Mouse (Mus musculus) midbrain, embryonic 13.5 days (tissue): ENCODE data around the gene Vmn1r4. TPM values are rescaled to one million over a fixed set of nuclear protein-coding genes. Genes with fewer than 3 reads are reported as not detected.
A peak's percentile ranks its signal among the peaks of the same experiment; 100 is the strongest.

Experiments used
- ATAC-seq: fragments of 200-750 bp; cut with Nextera tagmentation; 2 replicates; pipeline ENCODE4 v1.8.0; 2017; ENCODE audit warnings: mild to moderate bottlenecking, moderate TSS enrichment, moderate library complexity
- H3K27ac ChIP-seq: fragments of 300-500 bp; sonication (generic); 2 replicates; pipeline ENCODE4 v1.5.1; 2015; ENCODE audit warnings: inconsistent platforms, mild to moderate bottlenecking, moderate library complexity
- H3K27me3 ChIP-seq: fragments of 300-500 bp; sonication (generic); 2 replicates; pipeline ENCODE4 v1.6.1; 2015; ENCODE audit warnings: mild to moderate bottlenecking, inconsistent platforms
- H3K36me3 ChIP-seq: fragments of 300-500 bp; sonication (generic); 2 replicates; pipeline ENCODE4 v1.6.1; 2015; ENCODE audit warnings: mild to moderate bottlenecking, inconsistent platforms
- H3K4me1 ChIP-seq: fragments of 300-500 bp; sonication (generic); replicated peaks from 2 replicates; pipeline ENCODE4 v1.6.1; 2015; ENCODE audit warnings: inconsistent platforms
- H3K4me2 ChIP-seq: fragments of 300-500 bp; sonication (generic); replicated peaks from 2 replicates; pipeline ENCODE4 v1.6.1; 2015; ENCODE audit warnings: moderate library complexity, mild to moderate bottlenecking, inconsistent platforms
- H3K4me3 ChIP-seq: fragments of 300-500 bp; sonication (generic); replicated peaks from 2 replicates; pipeline ENCODE4 v1.5.1; 2015; ENCODE audit warnings: mild to moderate bottlenecking, inconsistent platforms
- H3K9ac ChIP-seq: fragments of 300-500 bp; sonication (generic); replicated peaks from 2 replicates; pipeline ENCODE4 v1.6.1; 2015; ENCODE audit warnings: mild to moderate bottlenecking, inconsistent platforms
- H3K9me3 ChIP-seq: fragments of 300-500 bp; sonication (generic); 2 replicates; pipeline ENCODE4 v1.6.1; 2016; ENCODE audit warnings: mild to moderate bottlenecking, inconsistent platforms
- WGBS: fragments of 180-500 bp; shearing (Covaris S2); methylation state at CpG from one replicate; pipeline ENCODE4 v1.1.7; 2015; 5-methylcytosine and 5-hydroxymethylcytosine counted together
- polyA plus RNA-seq: library from polyadenylated mRNA; unstranded; fragments of >200 nt; fragmentation: Nextera tagmentation; extraction: Ambion mirVana; gene quantifications from 2 replicates; pipeline ENCODE4 v1.2.1, GENCODE M21; 2015

Vmn1r4 gene
- polyA plus RNA-seq, 1 experiment from 2014 or later: 0.62 TPM

DNA sequence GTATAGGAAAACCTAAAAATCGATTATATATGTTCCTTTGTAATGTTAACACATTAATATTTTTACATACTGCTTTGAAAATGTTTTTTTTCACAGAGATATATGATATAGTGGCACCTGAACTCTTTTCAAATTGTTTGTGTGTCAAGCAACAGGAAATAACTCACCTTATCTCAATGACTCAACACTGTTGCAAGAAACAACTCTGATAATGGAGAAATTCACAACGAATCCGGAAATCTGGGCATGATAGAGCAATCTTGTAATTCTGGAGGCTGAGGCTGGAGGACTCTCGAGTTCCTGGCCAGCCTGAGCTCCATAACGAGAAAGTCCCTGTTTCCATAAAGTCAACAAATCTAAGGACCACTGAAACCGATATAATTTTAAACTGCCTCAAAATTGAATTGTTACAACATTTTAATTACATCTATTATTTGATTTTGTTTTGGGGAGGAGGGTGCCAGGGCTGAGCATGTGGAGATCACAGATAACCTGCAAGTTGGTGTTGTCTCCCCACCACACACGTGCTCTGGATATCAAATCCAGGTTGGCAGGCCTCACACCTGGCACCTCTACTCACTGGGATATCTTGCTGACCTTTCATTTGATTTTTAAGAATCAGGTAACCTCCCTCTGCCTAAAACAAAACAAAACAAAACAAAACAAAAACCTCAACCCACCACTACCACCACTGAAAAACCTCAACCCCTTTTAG, 4.3 kb upstream of the Vmn1r4 start:
- peaks cover 15% of the 10 kb centered on the region for H3K4me1 ChIP-seq
- H3K9ac ChIP-seq: no peak overlapping the region
- H3K9me3 ChIP-seq: 0 out of 2 replicates have a peak, but pooled peaks cover 2% of the 10 kb centered on the region
- no peak for ATAC-seq
- no peak overlapping the region for H3K27ac ChIP-seq
- no peak overlapping the region for H3K4me2 ChIP-seq
- WGBS: 94% methylated on average over 7 of the region's 7 CpGs
- H3K36me3 ChIP-seq: peaks cover 3% of the 10 kb centered on the region; the same call in 1 of the 2 replicates
- H3K4me3 ChIP-seq: no peak overlapping the region
- no peaks in the 10 kb centered on the region for H3K27me3 ChIP-seq

DNA sequence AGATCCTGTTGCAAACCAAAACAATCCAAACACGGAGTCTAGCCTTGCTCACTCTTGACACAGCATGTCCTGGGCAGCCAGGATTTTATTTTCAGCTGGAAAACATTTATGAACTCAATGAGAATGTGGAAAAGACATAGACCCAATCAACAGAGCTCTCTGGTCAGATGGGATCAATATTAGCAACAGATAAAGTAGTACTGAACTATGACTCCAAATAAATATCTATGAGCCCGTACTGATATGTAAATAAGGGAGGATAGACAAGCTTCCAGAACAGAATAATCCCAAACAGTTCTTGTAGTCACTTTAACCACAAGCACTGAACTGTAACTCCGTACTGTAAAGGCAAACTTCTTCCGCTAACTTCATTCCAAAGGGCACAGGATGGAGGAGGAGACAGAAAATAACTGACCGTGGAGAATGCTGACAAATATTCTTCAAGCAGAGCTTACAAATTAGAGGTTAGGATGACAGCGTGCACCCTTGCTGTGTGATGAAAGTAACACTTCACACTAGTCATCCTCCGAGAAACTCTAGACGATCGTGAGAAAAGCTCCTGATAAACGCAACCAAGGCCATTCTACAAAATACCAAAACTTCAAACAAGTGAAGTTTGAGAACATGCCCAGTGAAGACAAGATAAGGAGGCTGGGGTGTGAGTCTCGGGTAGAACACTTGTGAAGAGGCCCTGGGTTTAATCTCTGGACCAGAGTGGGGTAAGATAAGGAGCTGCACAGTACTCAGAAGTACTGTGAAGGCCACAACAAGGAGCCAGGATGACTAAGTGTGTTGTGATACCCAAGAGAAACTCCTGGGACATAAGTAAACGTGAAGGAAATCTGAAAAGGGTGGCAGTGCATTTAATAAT, 3.4 kb upstream of the Vmn1r4 start:
- ATAC-seq: no peak
- WGBS: 89% methylated on average over 12 of the region's 12 CpGs

DNA sequence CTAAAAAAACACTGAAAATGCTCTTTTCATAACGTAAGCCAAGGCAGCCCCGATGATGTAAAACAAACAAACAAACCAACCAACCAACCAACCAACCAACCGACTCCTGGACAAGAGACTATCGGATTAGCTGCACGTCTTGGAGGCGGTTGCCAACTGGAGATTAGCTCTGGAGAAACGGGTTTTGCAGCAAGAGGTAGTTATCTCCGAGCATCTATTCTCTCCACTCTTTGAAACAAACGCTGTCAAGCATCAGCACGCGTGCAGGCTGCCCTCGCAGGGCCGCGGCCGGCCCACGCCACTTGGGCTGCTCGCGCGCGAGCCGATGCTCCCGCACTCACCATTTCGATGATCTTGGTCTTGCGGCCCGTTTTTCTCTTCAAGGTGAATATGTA, 487 bp upstream of the Vmn1r4 start:
- Histone ChIP-seq H3K9ac (peak overlapping the region; percentile 84), H3K27ac (peak overlapping the region; percentile 89), H3K4me2 (peak overlapping the region; percentile 57), H3K4me1 (peaks cover 19% of the 10 kb centered on the region), H3K4me3 (peak overlapping the region; percentile 71), H3K9me3 (no peaks in the 10 kb centered on the region), H3K36me3 (no peaks in the 10 kb centered on the region), H3K27me3 (no peaks in the 10 kb centered on the region)
- ATAC-seq: no peak
- 0% methylated on average over 25 of the region's 25 CpGs for WGBS

More for the DNA sequence above, 3.4 kb upstream of the Vmn1r4 start:
- H3K4me3 ChIP-seq: no peak overlapping the region
- H3K9me3 ChIP-seq: no peaks in the 10 kb centered on the region
- H3K4me1 ChIP-seq: peaks cover 19% of the 10 kb centered on the region
- no peak overlapping the region for H3K9ac ChIP-seq
- H3K4me2 ChIP-seq: no peak overlapping the region
- H3K27ac ChIP-seq: no peak overlapping the region
- H3K36me3 ChIP-seq: no peaks in the 10 kb centered on the region
- no peaks in the 10 kb centered on the region for H3K27me3 ChIP-seq

DNA sequence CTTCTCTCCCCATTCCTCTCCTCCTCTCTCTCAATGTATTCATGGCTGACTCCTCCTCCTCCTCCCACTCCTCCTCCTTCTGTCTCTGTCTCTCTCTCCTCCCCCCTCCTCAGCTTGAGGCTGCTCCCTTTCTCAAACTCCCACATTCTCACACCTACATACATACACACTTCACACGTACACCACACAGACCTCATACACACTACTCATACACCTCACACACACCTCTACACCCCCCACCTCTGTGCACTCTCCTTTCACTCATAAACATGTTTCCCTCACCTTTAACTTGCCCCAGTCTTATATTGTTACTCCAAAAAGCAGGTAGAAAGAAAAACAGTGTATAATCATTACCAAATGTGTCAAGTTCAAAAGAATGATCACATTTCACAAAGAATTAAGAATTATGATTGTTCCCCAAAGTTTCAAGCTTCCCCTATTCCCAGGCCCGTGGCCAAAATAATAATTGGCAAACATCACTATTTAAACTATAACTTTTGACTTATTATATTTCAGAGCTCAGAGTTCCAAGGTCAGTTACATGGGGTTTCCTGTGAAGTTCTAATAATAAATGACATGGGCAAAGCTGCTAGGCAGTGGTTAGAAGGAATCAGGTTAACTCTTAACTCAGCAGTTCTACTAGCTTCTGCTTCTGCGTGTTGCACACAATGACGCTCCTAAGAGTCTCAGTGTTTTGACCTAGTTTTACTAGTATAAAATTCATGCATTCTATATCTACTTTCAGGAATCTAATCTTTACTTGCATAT, 8.0 kb downstream of the Vmn1r4 start:
- no peak overlapping the region for H3K27ac ChIP-seq
- H3K4me3 ChIP-seq: no peak overlapping the region
- no peaks in the 10 kb centered on the region for H3K27me3 ChIP-seq
- WGBS: 76% methylated on average over 4 of the region's 4 CpGs
- no peak overlapping the region for H3K9ac ChIP-seq
- H3K4me2 ChIP-seq: no peak overlapping the region
- no peaks in the 10 kb centered on the region for H3K9me3 ChIP-seq
- H3K4me1 ChIP-seq: no peaks in the 10 kb centered on the region
- ATAC-seq: no peak
- H3K36me3 ChIP-seq: no peaks in the 10 kb centered on the region

DNA sequence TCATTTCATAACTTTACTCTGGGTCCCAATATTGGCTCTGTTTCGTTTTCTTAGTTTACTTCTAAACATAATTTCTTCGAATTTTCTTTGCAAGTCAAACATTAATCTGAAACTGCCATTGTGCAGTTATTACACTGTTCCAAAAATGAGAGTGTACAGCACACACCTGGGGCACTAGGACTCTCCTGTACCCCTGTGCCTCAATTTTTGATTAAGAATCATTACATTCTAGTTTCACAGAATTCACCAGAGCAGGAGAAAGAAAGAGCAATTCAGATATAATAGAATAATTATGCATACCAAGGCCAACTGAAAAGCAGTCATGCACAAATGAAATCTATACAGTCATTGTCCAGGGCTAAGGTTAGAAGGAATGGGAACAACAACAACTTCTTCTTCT, 8.6 kb downstream of the Vmn1r4 start:
- no peak for ATAC-seq
- no peak overlapping the region for H3K9ac ChIP-seq
- no peaks in the 10 kb centered on the region for H3K27me3 ChIP-seq
- WGBS: 71% methylated on average over 2 of the region's 2 CpGs
- H3K4me2 ChIP-seq: no peak overlapping the region
- H3K27ac ChIP-seq: no peak overlapping the region
- no peak overlapping the region for H3K4me3 ChIP-seq
- no peaks in the 10 kb centered on the region for H3K9me3 ChIP-seq
- H3K4me1 ChIP-seq: no peaks in the 10 kb centered on the region
- H3K36me3 ChIP-seq: no peaks in the 10 kb centered on the region

DNA sequence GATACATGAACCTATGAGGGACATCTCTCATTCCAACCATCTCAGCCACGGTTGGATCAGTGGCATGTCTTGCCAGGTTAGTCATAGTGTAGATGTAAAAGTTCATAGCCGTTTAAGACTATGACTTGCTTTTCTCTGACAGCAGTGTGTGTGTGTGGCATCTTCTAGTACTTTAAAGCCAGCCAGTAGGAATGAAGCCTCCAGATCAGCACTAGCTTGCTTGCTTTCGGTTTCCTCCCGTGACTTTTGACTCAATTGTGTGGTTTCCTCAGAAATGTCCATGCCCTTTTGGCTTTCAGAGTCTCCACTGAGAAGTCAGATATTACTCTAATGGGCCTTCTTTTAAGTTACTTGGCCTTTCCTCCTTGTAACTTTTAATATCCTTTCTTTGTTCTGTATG, 10.6 kb downstream of the Vmn1r4 start:
- H3K4me2 ChIP-seq: no peak overlapping the region
- no peak overlapping the region for H3K4me3 ChIP-seq
- no peaks in the 10 kb centered on the region for H3K36me3 ChIP-seq
- no peaks in the 10 kb centered on the region for H3K9me3 ChIP-seq
- ATAC-seq: no peak
- no peak overlapping the region for H3K9ac ChIP-seq
- 91% methylated on average over 4 of the region's 4 CpGs for WGBS
- no peaks in the 10 kb centered on the region for H3K4me1 ChIP-seq
- H3K27me3 ChIP-seq: no peaks in the 10 kb centered on the region
- H3K27ac ChIP-seq: no peak overlapping the region

DNA sequence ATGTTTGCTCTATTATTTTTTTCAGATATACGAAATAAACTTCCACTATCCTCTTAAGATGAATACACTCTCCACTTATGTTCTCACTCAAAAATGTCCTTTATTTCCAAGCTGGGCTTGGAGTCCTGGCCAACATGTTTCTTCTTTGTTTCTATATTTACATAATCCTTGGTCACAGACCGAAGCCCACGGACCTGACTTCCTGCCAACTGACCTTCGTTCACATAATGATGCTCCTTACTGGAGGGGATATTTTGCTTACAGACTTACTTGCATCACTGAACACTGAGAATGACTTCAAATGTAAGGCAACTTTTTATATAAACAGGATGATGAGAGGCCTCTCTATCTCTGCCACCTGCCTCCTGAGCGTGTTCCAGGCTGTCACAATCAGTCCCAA, 32.6 kb downstream of the Vmn1r4 start:
- no peak for ATAC-seq
- WGBS: 74% methylated on average over 5 of the region's 5 CpGs
- Histone ChIP-seq H3K9me3 (no peaks in the 10 kb centered on the region), H3K36me3 (no peaks in the 10 kb centered on the region), H3K4me1 (no peaks in the 10 kb centered on the region), H3K4me2 (no peak overlapping the region), H3K9ac (no peak overlapping the region), H3K27me3 (no peaks in the 10 kb centered on the region), H3K4me3 (no peak overlapping the region), H3K27ac (no peak overlapping the region)

DNA sequence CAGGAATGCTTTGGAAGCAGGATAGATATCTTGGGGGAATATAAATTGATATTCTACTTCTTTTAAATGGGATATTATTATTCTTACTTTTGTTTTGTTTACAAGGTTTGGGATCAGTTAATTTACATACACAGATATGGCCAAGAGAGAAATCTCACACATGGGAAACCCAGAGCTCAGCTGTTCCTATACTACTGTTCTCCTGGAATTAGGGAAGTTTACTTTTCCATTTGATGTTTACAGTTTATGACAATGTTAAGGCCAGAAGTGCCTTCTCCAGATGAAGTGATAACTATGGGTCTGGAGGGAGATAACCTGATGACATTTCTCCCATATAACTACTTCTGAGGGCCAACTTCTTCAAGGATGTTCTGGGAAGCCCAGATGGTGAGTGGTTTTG, 46.2 kb downstream of the Vmn1r4 start, which contains the start of gene Vmn1r5:
Vmn1r5 (plus strand) TSS at position 301 of the 400 bp plus-strand sequence.
- Histone ChIP-seq H3K9me3 (no peaks in the 10 kb centered on the region; the same call in 1 of the 2 replicates), H3K9ac (no peak within 1 kb of the TSS), H3K4me2 (no peak within 1 kb of the TSS), H3K4me3 (no peak within 1 kb of the TSS), H3K4me1 (no peaks in the 10 kb centered on the region), H3K27me3 (no peaks in the 10 kb centered on the region), H3K36me3 (no peaks in the 10 kb centered on the region), H3K27ac (no peak within 1 kb of the TSS)
- ATAC-seq: no peak

DNA sequence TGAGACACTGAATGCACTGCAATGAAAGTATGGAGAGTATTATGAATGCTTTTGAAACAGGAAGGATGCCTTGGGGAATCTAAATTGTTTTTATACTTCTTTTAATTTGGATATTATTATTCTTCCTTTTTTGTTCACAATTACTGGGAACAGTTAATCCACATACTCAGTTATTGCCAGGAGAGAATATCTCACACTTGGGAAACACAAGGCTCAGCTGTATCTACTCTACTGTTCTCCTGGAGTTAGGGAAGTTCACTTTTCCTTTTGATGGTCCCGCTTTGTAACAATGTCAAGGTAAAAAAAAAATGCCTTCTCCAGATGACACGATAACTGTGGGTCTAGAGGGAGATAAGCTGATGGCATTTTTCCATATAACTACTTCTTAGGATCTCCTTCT, 73.1 kb downstream of the Vmn1r4 start, which contains the start of gene Vmn1r6:
Vmn1r6 (plus strand) TSS at position 301 of the 400 bp plus-strand sequence.
- no peak within 1 kb of the TSS for H3K4me3 ChIP-seq
- no peaks in the 10 kb centered on the region for H3K36me3 ChIP-seq
- H3K27ac ChIP-seq: no peak within 1 kb of the TSS
- WGBS: 90% methylated on average over 2 of the region's 2 CpGs
- no peaks in the 10 kb centered on the region for H3K9me3 ChIP-seq
- no peak for ATAC-seq
- H3K4me1 ChIP-seq: no peaks in the 10 kb centered on the region
- H3K4me2 ChIP-seq: no peak within 1 kb of the TSS
- H3K27me3 ChIP-seq: no peaks in the 10 kb centered on the region
- H3K9ac ChIP-seq: no peak within 1 kb of the TSS
